Mouse (Mus musculus): ENCODE data around the gene Cltc. TPM values are rescaled to one million over a fixed set of nuclear protein-coding genes. Genes with fewer than 3 reads are reported as not detected.
"Not testable (repeated sequence)": the region's sequence is repeated elsewhere in the genome, so short reads cannot be mapped to it uniquely, and the experiment has no call there.

Cltc gene
- 118 and 121 TPM in 2 replicates for polyA plus RNA-seq (2015; fragmentation: Nextera tagmentation; extraction: Ambion mirVana)

- Histone ChIP-seq H3K4me3 (peak within 1 kb of the TSS; percentile 96), H3K27me3 (no peaks in the 10 kb centered on the region), H3K4me1 (peaks cover 35% of the 10 kb centered on the region), H3K27ac (peak within 1 kb of the TSS; percentile 99), H3K4me2 (peak within 1 kb of the TSS; percentile 75), H3K9me3 (no peaks in the 10 kb centered on the region), H3K9ac (peak within 1 kb of the TSS; percentile 97), H3K36me3 (no peaks in the 10 kb centered on the region)
- WGBS = under 1% methylated on average over 73 of the region's 73 CpGs
- ATAC-seq (ENCODE audit: borderline replicate concordance, extremely low read depth, low FRiP score, low TSS enrichment) = peak; percentile 97
Measured at GRCm38 (mm10) chr11:86757480-86758371, at the start of gene Cltc. Gene Cltc, minus strand, starts transcription at chr11:86757565.

- peaks cover 27% of the 10 kb centered on the region; the same call in 1 of the 2 replicates for H3K36me3 ChIP-seq
- peak overlapping the region; percentile 63 for H3K9ac ChIP-seq
- H3K9me3 ChIP-seq = no peaks in the 10 kb centered on the region
- H3K4me1 ChIP-seq = peaks cover 13% of the 10 kb centered on the region
- peak overlapping the region; percentile 89 for H3K4me2 ChIP-seq
- no peaks in the 10 kb centered on the region for H3K27me3 ChIP-seq
- 1% methylated on average over 25 of the region's 25 CpGs for WGBS
- peak overlapping the region; percentile 72 for H3K27ac ChIP-seq
- ATAC-seq (ENCODE audit: borderline replicate concordance, extremely low read depth, low FRiP score, low TSS enrichment) = peak; percentile 74
- peak overlapping the region; percentile 78 for H3K4me3 ChIP-seq
Measured at GRCm38 (mm10) chr11:86807001-86807477, 49.7 kb upstream of the Cltc start.

GRCm38 (mm10) chr11:86794161-86794560 is 36.8 kb upstream of the Cltc start:
- H3K4me1 ChIP-seq = no peaks in the 10 kb centered on the region
- no peak overlapping the region for H3K4me2 ChIP-seq
- no peak overlapping the region for H3K27ac ChIP-seq
- 78% methylated on average over 1 of the region's 1 CpGs for WGBS
- ATAC-seq (ENCODE audit: borderline replicate concordance, extremely low read depth, low FRiP score, low TSS enrichment) = no peak
- H3K4me3 ChIP-seq = no peak overlapping the region
- no peaks in the 10 kb centered on the region for H3K27me3 ChIP-seq
- H3K9me3 ChIP-seq = no peaks in the 10 kb centered on the region
- H3K9ac ChIP-seq = no peak overlapping the region
- H3K36me3 ChIP-seq = peaks cover 36% of the 10 kb centered on the region

GRCm38 (mm10) chr11:86787436-86787835 is 30.1 kb upstream of the Cltc start:
- 88% methylated on average over 5 of the region's 5 CpGs for WGBS
- H3K27ac ChIP-seq; H3K4me1 ChIP-seq; H3K27me3 ChIP-seq; H3K4me2 ChIP-seq; H3K9ac ChIP-seq; H3K9me3 ChIP-seq; ATAC-seq (ENCODE audit: borderline replicate concordance, extremely low read depth, low FRiP score, low TSS enrichment); H3K4me3 ChIP-seq: not testable (repeated sequence)
- peaks cover 45% of the 10 kb centered on the region for H3K36me3 ChIP-seq

- 84% methylated on average over 2 of the region's 2 CpGs for WGBS
- Histone ChIP-seq H3K9me3 (no peaks in the 10 kb centered on the region), H3K4me2 (no peak overlapping the region), H3K4me1 (no peaks in the 10 kb centered on the region), H3K36me3 (peaks cover 45% of the 10 kb centered on the region), H3K4me3 (no peak overlapping the region), H3K9ac (no peak overlapping the region), H3K27ac (no peak overlapping the region), H3K27me3 (no peaks in the 10 kb centered on the region)
- ATAC-seq (ENCODE audit: borderline replicate concordance, extremely low read depth, low FRiP score, low TSS enrichment) = no peak
Measured at GRCm38 (mm10) chr11:86785767-86786166, 28.4 kb upstream of the Cltc start.

GRCm38 (mm10) chr11:86769884-86770283 is 12.5 kb upstream of the Cltc start:
- peaks cover 29% of the 10 kb centered on the region for H3K36me3 ChIP-seq
- no peak overlapping the region for H3K9ac ChIP-seq
- H3K4me1 ChIP-seq = no peaks in the 10 kb centered on the region
- no peak overlapping the region; the same call in 1 of the 2 replicates for H3K27ac ChIP-seq
- H3K9me3 ChIP-seq = no peaks in the 10 kb centered on the region
- no peak for ATAC-seq (ENCODE audit: borderline replicate concordance, extremely low read depth, low FRiP score, low TSS enrichment)
- WGBS = 74% methylated on average over 4 of the region's 4 CpGs
- H3K4me2 ChIP-seq = no peak overlapping the region
- no peak overlapping the region for H3K4me3 ChIP-seq
- H3K27me3 ChIP-seq = no peaks in the 10 kb centered on the region

- Histone ChIP-seq H3K4me2 (no peak overlapping the region), H3K36me3 (0 out of 2 replicates have a peak, but pooled peaks cover 4% of the 10 kb centered on the region), H3K9ac (no peak overlapping the region), H3K27me3 (no peaks in the 10 kb centered on the region), H3K4me1 (no peaks in the 10 kb centered on the region), H3K4me3 (no peak overlapping the region), H3K9me3 (no peaks in the 10 kb centered on the region), H3K27ac (no peak overlapping the region)
- 88% methylated on average over 2 of the region's 2 CpGs for WGBS
- ATAC-seq (ENCODE audit: borderline replicate concordance, extremely low read depth, low FRiP score, low TSS enrichment) = no peak
Measured at GRCm38 (mm10) chr11:86764501-86764900, 7.1 kb upstream of the Cltc start.

GRCm38 (mm10) chr11:86763127-86763526 is 5.8 kb upstream of the Cltc start:
- H3K4me1 ChIP-seq; ATAC-seq (ENCODE audit: borderline replicate concordance, extremely low read depth, low FRiP score, low TSS enrichment); H3K4me3 ChIP-seq; H3K27me3 ChIP-seq; H3K27ac ChIP-seq; H3K36me3 ChIP-seq; H3K4me2 ChIP-seq; H3K9me3 ChIP-seq; H3K9ac ChIP-seq: not testable (repeated sequence)
- 94% methylated on average over 11 of the region's 11 CpGs for WGBS

- H3K4me1 ChIP-seq = peaks cover 16% of the 10 kb centered on the region
- ATAC-seq (ENCODE audit: borderline replicate concordance, extremely low read depth, low FRiP score, low TSS enrichment) = no peak
- no peaks in the 10 kb centered on the region for H3K27me3 ChIP-seq
- no peak overlapping the region for H3K27ac ChIP-seq
- H3K36me3 ChIP-seq = no peaks in the 10 kb centered on the region
- no peak overlapping the region for H3K9ac ChIP-seq
- no peak overlapping the region for H3K4me3 ChIP-seq
- H3K9me3 ChIP-seq = no peaks in the 10 kb centered on the region
- no peak overlapping the region for H3K4me2 ChIP-seq
Measured at GRCm38 (mm10) chr11:86760357-86760756, 3.0 kb upstream of the Cltc start.

GRCm38 (mm10) chr11:86759886-86760285 is 2.5 kb upstream of the Cltc start:
- Histone ChIP-seq H3K9me3 (no peaks in the 10 kb centered on the region), H3K4me2 (no peak overlapping the region), H3K4me3 (no peak overlapping the region), H3K4me1 (peaks cover 21% of the 10 kb centered on the region), H3K9ac (no peak overlapping the region), H3K27ac (no peak overlapping the region), H3K36me3 (no peaks in the 10 kb centered on the region), H3K27me3 (no peaks in the 10 kb centered on the region)
- ATAC-seq (ENCODE audit: borderline replicate concordance, extremely low read depth, low FRiP score, low TSS enrichment) = no peak
- 83% methylated on average over 2 of the region's 2 CpGs for WGBS

- Histone ChIP-seq H3K4me1 (peaks cover 26% of the 10 kb centered on the region), H3K4me2 (no peak overlapping the region), H3K36me3 (no peaks in the 10 kb centered on the region), H3K27me3 (no peaks in the 10 kb centered on the region), H3K4me3 (no peak overlapping the region), H3K9me3 (no peaks in the 10 kb centered on the region), H3K27ac (no peak overlapping the region), H3K9ac (no peak overlapping the region)
- no peak for ATAC-seq (ENCODE audit: borderline replicate concordance, extremely low read depth, low FRiP score, low TSS enrichment)
- WGBS = 87% methylated on average over 1 of the region's 1 CpGs
Measured at GRCm38 (mm10) chr11:86759226-86759625, 1.9 kb upstream of the Cltc start.

GRCm38 (mm10) chr11:86758559-86758958 is 1.2 kb upstream of the Cltc start:
- ATAC-seq (ENCODE audit: borderline replicate concordance, extremely low read depth, low FRiP score, low TSS enrichment) = no peak
- peak overlapping the region; percentile 75 for H3K9ac ChIP-seq
- no peaks in the 10 kb centered on the region for H3K36me3 ChIP-seq
- 33% methylated on average over 6 of the region's 6 CpGs for WGBS
- H3K4me3 ChIP-seq = peak overlapping the region; percentile 96
- H3K27ac ChIP-seq = peak overlapping the region; percentile 99
- peaks cover 31% of the 10 kb centered on the region for H3K4me1 ChIP-seq
- H3K4me2 ChIP-seq = peak overlapping the region; percentile 66
- H3K27me3 ChIP-seq = no peaks in the 10 kb centered on the region
- H3K9me3 ChIP-seq = no peaks in the 10 kb centered on the region

Data from lung, embryonic 15.5 days (tissue).